Mouse (Mus musculus) frontal cortex, adult 2 months (tissue): Measurements from ENCODE around the gene Cxcl15. TPM values are rescaled to one million over a fixed set of nuclear protein-coding genes. Genes with fewer than 3 reads are reported as not detected.
"Not testable (repeated sequence)": the region's sequence is repeated elsewhere in the genome, so short reads cannot be mapped to it uniquely, and the experiment has no call there.

Experiments used
- DNase-seq, 2 experiments: peaks; one replicate each; pipeline ENCODE4 v3.0.0; 2022; ENCODE audit warnings: low spot score in 1 of 2; ENCODE audit errors: extremely low spot score in 1 of 2
- polyA plus RNA-seq: library from polyadenylated mRNA; depleted of rRNA; stranded (reverse); fragments of >200 nt; gene quantifications from 2 replicates; pipeline ENCODE4 v1.2.3, GENCODE M21; 2012; rRNA removed

Gene Cxcl15
- polyA plus RNA-seq, 1 experiment, result not detected

- no peak for DNase-seq
Measured at GRCm38 (mm10) chr5:90789306-90790073, 4.8 kb upstream of the Cxcl15 start.

- no peak for DNase-seq
Measured at GRCm38 (mm10) chr5:90790074-90790502, 4.2 kb upstream of the Cxcl15 start.

GRCm38 (mm10) chr5:90795392-90795791 lies 1.1 kb downstream of the Cxcl15 start:
- DNase-seq, result not testable (repeated sequence)

GRCm38 (mm10) chr5:90804574-90804973 lies 10.2 kb downstream of the Cxcl15 start:
- no peak for DNase-seq

- DNase-seq, result no peak
Measured at GRCm38 (mm10) chr5:90806050-90806449, 11.7 kb downstream of the Cxcl15 start.

GRCm38 (mm10) chr5:90807176-90807950 lies 13.0 kb downstream of the Cxcl15 start:
- no peak for DNase-seq

GRCm38 (mm10) chr5:90819756-90820155 lies 25.4 kb downstream of the Cxcl15 start:
- no peak for DNase-seq

- no peak for DNase-seq
Measured at GRCm38 (mm10) chr5:90832145-90832767, 37.9 kb downstream of the Cxcl15 start.

GRCm38 (mm10) chr5:90832768-90833388 lies 38.5 kb downstream of the Cxcl15 start:
- DNase-seq, result no peak

GRCm38 (mm10) chr5:90834436-90834835 lies 40.1 kb downstream of the Cxcl15 start:
- no peak for DNase-seq

- DNase-seq, result no peak
Measured at GRCm38 (mm10) chr5:90838582-90838981, 44.2 kb downstream of the Cxcl15 start.

GRCm38 (mm10) chr5:90840902-90841869 lies 46.9 kb downstream of the Cxcl15 start:
- DNase-seq, result no peak

GRCm38 (mm10) chr5:90843891-90844290 lies 49.6 kb downstream of the Cxcl15 start:
- DNase-seq, result no peak

GRCm38 (mm10) chr5:90850096-90850495 lies 55.8 kb downstream of the Cxcl15 start:
- DNase-seq, result not testable (repeated sequence)

GRCm38 (mm10) chr5:90851391-90851790 lies 57.1 kb downstream of the Cxcl15 start:
- DNase-seq, result not testable (repeated sequence)

Other genes with a start within 250 kb of the Cxcl15 start
- 0.04 and 0.10 TPM in 2 replicates for gene 5830473C10Rik, start 233.4 kb upstream of the Cxcl15 start, polyA plus RNA-seq
- gene Rassf6, start 153.9 kb upstream of the Cxcl15 start, polyA plus RNA-seq, result 0.32 and 0.34 TPM in 2 replicates
- gene Cxcl5, start 35.2 kb upstream of the Cxcl15 start, polyA plus RNA-seq, result 1.5 and 1.6 TPM in 2 replicates
- gene Ppbp, start 26.0 kb upstream of the Cxcl15 start, polyA plus RNA-seq, result 0.13 and 0.22 TPM in 2 replicates
- gene Pf4, start 22.1 kb upstream of the Cxcl15 start, polyA plus RNA-seq, result 5.0 and 5.2 TPM in 2 replicates
- gene Cxcl3, start 8.4 kb upstream of the Cxcl15 start, polyA plus RNA-seq, result not detected in 2 replicates
- 0.32 and 0.46 TPM in 2 replicates for gene Cxcl1, start 96.7 kb downstream of the Cxcl15 start, polyA plus RNA-seq
- gene Cxcl2, start 109.3 kb downstream of the Cxcl15 start, polyA plus RNA-seq, result 0.08 TPM in 1 of 2 replicates, not detected in the other
- gene Mthfd2l, start 136.6 kb downstream of the Cxcl15 start, polyA plus RNA-seq, result 19.0 and 23.6 TPM in 2 replicates
- 0.04 and 0.08 TPM in 2 replicates for gene Epgn, start 232.9 kb downstream of the Cxcl15 start, polyA plus RNA-seq